8 mouse cellular contexts compared by ENCODE assay signal in the genomic region with DNA sequence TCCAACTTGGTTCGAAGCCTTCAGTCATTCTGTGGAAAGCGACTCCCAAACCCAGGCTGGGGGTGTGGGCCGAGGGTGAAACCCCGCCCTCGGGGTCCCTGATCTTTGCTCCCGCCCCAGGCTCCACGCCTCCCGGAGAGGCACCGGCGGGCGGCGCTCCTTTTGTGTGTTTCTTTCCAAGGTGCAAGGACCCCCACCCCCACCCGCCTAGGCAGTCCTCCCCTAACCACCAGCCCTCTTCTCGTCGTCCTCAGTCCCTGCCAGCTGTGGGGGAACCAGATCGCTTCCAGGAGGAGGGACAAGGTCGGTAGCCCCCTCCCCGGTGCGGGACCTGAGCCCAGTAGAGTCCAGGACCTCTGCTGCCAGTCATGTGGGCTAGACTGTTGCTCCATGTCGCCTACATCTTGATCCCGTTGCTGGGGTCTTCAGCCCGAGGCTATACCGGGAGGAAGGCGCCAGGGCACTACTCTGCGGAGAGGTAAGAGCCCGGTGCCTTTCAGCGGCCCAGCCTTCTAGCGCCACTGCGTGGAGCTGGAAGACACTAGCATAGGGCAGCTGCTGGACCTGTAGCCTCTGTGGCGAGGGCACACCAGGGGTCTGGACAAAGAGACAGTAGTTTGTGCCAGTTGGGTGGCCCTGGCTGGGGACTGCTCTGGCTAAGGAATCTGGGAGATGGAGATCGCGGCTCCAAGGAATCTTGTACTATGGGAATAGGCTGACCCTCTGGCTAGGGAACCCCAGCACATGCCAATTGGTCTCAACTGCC. TPM values are rescaled to one million over a fixed set of nuclear protein-coding genes. Genes with fewer than 3 reads are reported as not detected.
DNase-seq lines count a peak whose midpoint lies in the region; ATAC-seq and TF ChIP-seq lines count a peak whose summit lies in the region.

TSS of gene Vwce (plus strand) at position 108 of the 766 bp plus-strand sequence.

- no peak within 1 kb of the TSS for H3K27ac ChIP-seq in ES-E14 (ENCODE audit: insufficient read depth, low read depth, low read length, poor library complexity, severe bottlenecking)
- no peak within 1 kb of the TSS for H3K27ac ChIP-seq in brown adipose tissue, adult 24 weeks (replicated peaks; ENCODE audit: low read depth, low read length)
- H3K27ac ChIP-seq in liver, embryonic 16.5 days (ENCODE audit: low read length), result peak within 1 kb of the TSS; percentile 79
- peak within 1 kb of the TSS; percentile 38 for H3K27ac ChIP-seq in neural tube, embryonic 15.5 days (replicated peaks)

- no peaks in the 10 kb centered on the region for H3K9me3 ChIP-seq in ES-E14 (ENCODE audit: control insufficient read depth, insufficient read depth, low read depth, low read length)
- H3K9me3 ChIP-seq in liver, embryonic 16.5 days (replicated peaks; ENCODE audit: control insufficient read depth, low read length), result no peaks in the 10 kb centered on the region
- H3K9me3 ChIP-seq in neural tube, embryonic 15.5 days (replicated peaks), result no peaks in the 10 kb centered on the region

- peak; percentile 84 for ATAC-seq in erythroid progenitor cell, adult 5-6 weeks (replicated peaks; ENCODE audit: low FRiP score, poor library complexity, severe bottlenecking)
- peak; percentile 73 for ATAC-seq in liver, embryonic 16.5 days (ENCODE audit: low read depth)
- ATAC-seq in neural tube, embryonic 15.5 days (ENCODE audit: low FRiP score), result peak; percentile 86

- H3K4me2 ChIP-seq in liver, embryonic 16.5 days (ENCODE audit: low read depth, low read length), result peak within 1 kb of the TSS; percentile 96
- peak within 1 kb of the TSS; percentile 96 for H3K4me2 ChIP-seq in neural tube, embryonic 15.5 days

- WGBS in liver, embryonic 16.5 days (ENCODE audit: insufficient replicate concordance), result 2% methylated on average over 32 of the region's 32 CpGs
- 3% methylated on average over 32 of the region's 32 CpGs for WGBS in neural tube, embryonic 15.5 days

- in situ Hi-C loops in ES-E14 (cut with MboI; ENCODE audit: low sequenced_read_pairs in 2 of 2, unreplicated experiment in 2 of 2), result no loop called here

- no peak for DNase-seq in ES-E14 (ENCODE audit: low read depth, low spot score)
- DNase-seq in heart, postnatal 36 days, result peak; percentile 32 to 36
- peak; percentile 62 to 78 for DNase-seq in kidney, postnatal 4 days
- peak; percentile 75 for DNase-seq in thymus, postnatal 4 days

- peak within 1 kb of the TSS; percentile 16 to 66 for H3K4me3 ChIP-seq in ES-E14 (ENCODE audit: insufficient read depth in 1 of 2, low read depth in 1 of 2, low read length in 2 of 2, poor library complexity in 1 of 2, severe bottlenecking in 1 of 2)
- peak within 1 kb of the TSS; percentile 57 for H3K4me3 ChIP-seq in brown adipose tissue, adult 24 weeks (ENCODE audit: insufficient read depth, low read depth, low read length)
- peak within 1 kb of the TSS; percentile 67 for H3K4me3 ChIP-seq in liver, embryonic 16.5 days (ENCODE audit: low read depth, low read length)
- H3K4me3 ChIP-seq in neural tube, embryonic 15.5 days (replicated peaks), result peak within 1 kb of the TSS; percentile 47

- H3K36me3 ChIP-seq in ES-E14 (ENCODE audit: control insufficient read depth, insufficient read depth, low read length, poor library complexity, severe bottlenecking), result peaks cover 3% of the 10 kb centered on the region
- peaks cover 11% of the 10 kb centered on the region for H3K36me3 ChIP-seq in liver, embryonic 16.5 days (ENCODE audit: control insufficient read depth, insufficient read depth)
- H3K36me3 ChIP-seq in neural tube, embryonic 15.5 days, result peaks cover 21% of the 10 kb centered on the region

- H3K9ac ChIP-seq in ES-E14 (ENCODE audit: insufficient read depth, low read depth, low read length, poor library complexity, severe bottlenecking), result peak within 1 kb of the TSS; percentile 11; the same call in 1 of the 2 replicates
- peak within 1 kb of the TSS; percentile 78 for H3K9ac ChIP-seq in liver, embryonic 16.5 days (ENCODE audit: low read depth, low read length)
- peak within 1 kb of the TSS; percentile 57 for H3K9ac ChIP-seq in neural tube, embryonic 15.5 days (replicated peaks)

- peaks cover 0 to 2% of the 10 kb centered on the region in 2 experiments; a peak in 1 of 4 replicates for H3K4me1 ChIP-seq in ES-E14 (ENCODE audit: control insufficient read depth in 2 of 2, insufficient read depth in 2 of 2, low read length in 2 of 2, poor library complexity in 1 of 2)
- H3K4me1 ChIP-seq in brown adipose tissue, adult 24 weeks (ENCODE audit: control insufficient read depth, insufficient read depth, insufficient read length, low read length), result no peaks in the 10 kb centered on the region
- H3K4me1 ChIP-seq in liver, embryonic 16.5 days (ENCODE audit: control insufficient read depth, low read depth, low read length), result peaks cover 46% of the 10 kb centered on the region
- H3K4me1 ChIP-seq in neural tube, embryonic 15.5 days, result peaks cover 18% of the 10 kb centered on the region

- H3K27me3 ChIP-seq in liver, embryonic 16.5 days (ENCODE audit: control insufficient read depth, insufficient read depth, low read depth, low read length), result no peaks in the 10 kb centered on the region
- no peaks in the 10 kb centered on the region for H3K27me3 ChIP-seq in neural tube, embryonic 15.5 days (replicated peaks)

- intact Hi-C loops in heart, postnatal 36 days (cut with DNase I), result no loop called here

TF ChIP-seq in ES-E14, 5 proteins besides CTCF, POLR2A, EP300 and RAD21:
- no peak for TF ChIP-seq MAFK (IDR thresholded peaks at IDR 0.05; ENCODE audit: insufficient read depth, low read depth, low read length)
- TF ChIP-seq ZC3H11A (IDR thresholded peaks at IDR 0.05; ENCODE audit: borderline replicate concordance, low read depth, low read length), result 0 out of 2 replicates have a peak, but pooled peaks have one; percentile 1

RNA-seq across cellular contexts. Expression of gene Vwce, which starts in this region (rescaled TPM):
- total RNA-seq in ES-E14 (2012; rRNA removed), result 0.49 and 0.63 TPM in 2 replicates
- polyA plus RNA-seq in brown adipose tissue, adult 24 weeks (2012; ENCODE audit: insufficient read depth, insufficient read length, missing spikeins), result not detected in 2 replicates
- not detected in 2 replicates for total RNA-seq in erythroid progenitor cell, adult 5-6 weeks (2015; ENCODE audit: low replicate concordance)
- total RNA-seq in erythroid progenitor cell, adult 5-6 weeks (2017; ENCODE audit: low replicate concordance), result 1.2 TPM in 1 of 2 replicates, not detected in the other
- not detected for total RNA-seq in heart, postnatal 36 days (2021)
- 13.5 and 16.0 TPM in 2 replicates for polyA plus RNA-seq in liver, embryonic 16.5 days (2015; fragmentation: Nextera tagmentation; extraction: Ambion mirVana)
- polyA plus RNA-seq in neural tube, embryonic 15.5 days (2015; fragmentation: Nextera tagmentation; extraction: Ambion mirVana), result 1.7 and 2.4 TPM in 2 replicates

Comparison
In these comparisons a context has a peak if more than half of its experiments do, and no peak if none do; other contexts are left out.
1. Peak in DNase-seq in heart, postnatal 36 days; RNA of the gene not detected or under 1 TPM.
2. H3K27ac ChIP-seq: peak in liver, embryonic 16.5 days (single experiment) and neural tube, embryonic 15.5 days (single experiment); none in ES-E14 (single experiment) and brown adipose tissue, adult 24 weeks (single experiment).
3. H3K9ac ChIP-seq: peak in every context shown above with its lines; median percentile 78 in liver, embryonic 16.5 days; 57 in neural tube, embryonic 15.5 days; 11 in ES-E14.
4. Peak in every context shown above with its lines, with median percentiles within 50 percentile points of each other: H3K4me3 ChIP-seq and ATAC-seq.